Mouse (Mus musculus) heart, embryonic 10.5 days (tissue): ENCODE measurements around the gene Gata1. TPM values are rescaled to one million over a fixed set of nuclear protein-coding genes. Genes with fewer than 3 reads are reported as not detected.
"Not testable (repeated sequence)": the region's sequence is repeated elsewhere in the genome, so short reads cannot be mapped to it uniquely, and the experiment has no call there.

Source experiments
- DNase-seq: peaks from one replicate; pipeline ENCODE4 v3.0.0-alpha.2; 2017; ENCODE audit warnings: low spot score
- H3K27ac ChIP-seq: fragments of 300-500 bp; sonication (generic); 2 replicates; pipeline ENCODE4 v1.5.1; 2016; ENCODE audit warnings: mild to moderate bottlenecking
- H3K27me3 ChIP-seq: fragments of 300-500 bp; sonication (generic); 2 replicates; pipeline ENCODE4 v1.6.1; 2016; ENCODE audit warnings: mild to moderate bottlenecking; ENCODE audit not compliant: poor library complexity, insufficient read depth, severe bottlenecking
- H3K36me3 ChIP-seq: fragments of 300-500 bp; sonication (generic); 2 replicates; pipeline ENCODE4 v1.6.1; 2016; ENCODE audit warnings: mild to moderate bottlenecking, moderate library complexity
- H3K4me1 ChIP-seq: fragments of 300-500 bp; sonication (generic); 2 replicates; pipeline ENCODE4 v1.6.1; 2016; ENCODE audit warnings: mild to moderate bottlenecking
- H3K4me3 ChIP-seq: fragments of 300-500 bp; sonication (generic); 2 replicates; pipeline ENCODE4 v1.5.1; 2016; ENCODE audit warnings: mild to moderate bottlenecking, moderate library complexity
- H3K9me3 ChIP-seq: fragments of 300-500 bp; sonication (generic); 2 replicates; pipeline ENCODE4 v1.6.1; 2016; ENCODE audit warnings: mild to moderate bottlenecking, moderate library complexity
- whole genome bisulfite sequencing: fragments of 180-500 bp; shearing (Covaris S2); methylation state at CpG from one replicate; pipeline ENCODE4 v1.1.7; 2016; 5-methylcytosine and 5-hydroxymethylcytosine counted together
- polyA plus RNA-seq: library from polyadenylated mRNA; unstranded; fragments of >200 nt; fragmentation: Nextera tagmentation; extraction: Ambion mirVana; gene quantifications from 2 replicates; pipeline ENCODE4 v1.2.1, GENCODE M21; 2016

Gata1 gene
- 18.0 and 20.2 TPM in 2 replicates for polyA plus RNA-seq

- DNase-seq: no peak
- H3K9me3 ChIP-seq: no peaks in the 10 kb centered on the region
- H3K27ac ChIP-seq: no peak within 1 kb of the TSS
- H3K27me3 ChIP-seq: no peaks in the 10 kb centered on the region
- no peak within 1 kb of the TSS for H3K4me3 ChIP-seq
- H3K36me3 ChIP-seq: no peaks in the 10 kb centered on the region
- H3K4me1 ChIP-seq: no peaks in the 10 kb centered on the region
- 93% methylated on average over 11 of the region's 11 CpGs for WGBS
Measured at GRCm38 (mm10) chrX:7977892-7978291, at the start of gene Gata1. Gene Gata1, minus strand, starts transcription at chrX:7978071.

GRCm38 (mm10) chrX:8026811-8027210 is 48.9 kb upstream of the Gata1 start:
- Histone ChIP-seq H3K27me3 (no peaks in the 10 kb centered on the region), H3K4me3 (no peak overlapping the region), H3K4me1 (no peaks in the 10 kb centered on the region), H3K9me3 (no peaks in the 10 kb centered on the region), H3K36me3 (no peaks in the 10 kb centered on the region), H3K27ac (no peak overlapping the region)
- no peak for DNase-seq
- WGBS: 52% methylated on average over 4 of the region's 4 CpGs

- Histone ChIP-seq H3K4me1 (no peaks in the 10 kb centered on the region), H3K27ac (no peak overlapping the region), H3K36me3 (no peaks in the 10 kb centered on the region), H3K9me3 (no peaks in the 10 kb centered on the region), H3K4me3 (no peak overlapping the region), H3K27me3 (no peaks in the 10 kb centered on the region)
- DNase-seq: no peak
- 64% methylated on average over 2 of the region's 2 CpGs for WGBS
Measured at GRCm38 (mm10) chrX:8024795-8025194, 46.9 kb upstream of the Gata1 start.

DNA sequence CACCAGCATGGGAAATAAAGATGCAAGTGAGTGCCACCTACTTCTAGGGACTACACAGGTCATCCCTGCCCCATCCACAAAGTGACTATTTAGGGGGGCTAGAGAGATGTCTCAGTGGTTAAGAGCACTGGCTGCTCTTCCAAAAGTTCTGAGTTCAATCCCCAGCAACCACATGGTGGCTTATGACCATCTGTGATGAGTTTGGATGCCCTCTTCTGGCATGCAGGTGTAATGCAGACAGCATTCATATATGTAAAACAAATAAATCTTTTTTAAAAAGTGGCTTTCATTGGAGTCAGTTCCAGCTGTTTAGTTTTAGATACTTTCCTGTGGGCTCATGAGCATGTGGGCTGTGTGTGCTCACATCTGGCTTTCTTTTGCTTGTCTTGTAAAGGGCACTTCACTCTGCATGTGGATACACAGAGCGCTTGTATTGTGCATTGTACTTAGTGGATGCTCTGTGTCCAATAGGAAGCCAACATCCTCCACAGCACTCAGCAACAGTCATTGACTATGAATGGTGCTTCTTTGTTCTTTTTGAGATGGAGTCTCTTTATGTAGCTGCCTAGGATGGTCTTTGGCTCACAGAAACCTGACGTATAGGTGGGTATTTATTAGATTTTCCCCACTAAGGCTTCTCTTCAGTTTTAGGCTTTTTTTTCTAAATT is 42.4 kb upstream of the Gata1 start:
- WGBS: 87% methylated on average over 2 of the region's 2 CpGs

DNA sequence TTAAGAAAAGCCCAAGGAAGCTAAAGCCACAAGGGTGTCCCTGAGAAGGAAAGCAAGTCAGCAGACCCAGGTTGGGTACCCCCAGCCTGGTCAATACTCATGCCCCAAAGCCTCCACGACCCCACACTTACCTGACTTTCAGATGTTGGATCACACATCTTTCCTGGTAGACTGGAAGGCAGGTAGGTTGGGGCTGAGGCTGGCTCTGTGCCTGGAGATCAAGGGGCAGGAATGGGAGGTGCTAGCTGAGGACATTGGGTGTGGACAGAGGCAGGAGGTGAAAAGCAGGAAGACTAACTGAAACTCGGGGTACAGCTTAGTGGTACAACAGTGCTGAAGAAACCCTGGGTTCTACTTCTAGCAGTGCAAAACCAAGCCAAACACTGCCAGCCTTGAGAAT is 40.4 kb upstream of the Gata1 start, which contains the start of gene Glod5:
Glod5 (minus strand) TSS at position 207 of the 400 bp plus-strand sequence.
- H3K36me3 ChIP-seq: no peaks in the 10 kb centered on the region
- DNase-seq: no peak
- H3K27me3 ChIP-seq: no peaks in the 10 kb centered on the region
- no peak within 1 kb of the TSS for H3K4me3 ChIP-seq
- H3K4me1 ChIP-seq: no peaks in the 10 kb centered on the region
- H3K9me3 ChIP-seq: no peaks in the 10 kb centered on the region
- no peak within 1 kb of the TSS for H3K27ac ChIP-seq
- 43% methylated on average over 2 of the region's 2 CpGs for WGBS

More for the DNA sequence above, 42.4 kb upstream of the Gata1 start:
- H3K36me3 ChIP-seq: no peaks in the 10 kb centered on the region
- no peaks in the 10 kb centered on the region for H3K4me1 ChIP-seq
- H3K27me3 ChIP-seq: no peaks in the 10 kb centered on the region
- H3K9me3 ChIP-seq: no peaks in the 10 kb centered on the region
- no peak overlapping the region for H3K27ac ChIP-seq
- H3K4me3 ChIP-seq: no peak overlapping the region
- no peak for DNase-seq

GRCm38 (mm10) chrX:8017142-8017541 is 39.3 kb upstream of the Gata1 start:
- H3K36me3 ChIP-seq: no peaks in the 10 kb centered on the region
- no peak for DNase-seq
- WGBS: 6% methylated on average over 5 of the region's 5 CpGs
- H3K27me3 ChIP-seq: no peaks in the 10 kb centered on the region
- no peak overlapping the region for H3K4me3 ChIP-seq
- H3K4me1 ChIP-seq: no peaks in the 10 kb centered on the region
- no peaks in the 10 kb centered on the region for H3K9me3 ChIP-seq
- H3K27ac ChIP-seq: no peak overlapping the region

DNA sequence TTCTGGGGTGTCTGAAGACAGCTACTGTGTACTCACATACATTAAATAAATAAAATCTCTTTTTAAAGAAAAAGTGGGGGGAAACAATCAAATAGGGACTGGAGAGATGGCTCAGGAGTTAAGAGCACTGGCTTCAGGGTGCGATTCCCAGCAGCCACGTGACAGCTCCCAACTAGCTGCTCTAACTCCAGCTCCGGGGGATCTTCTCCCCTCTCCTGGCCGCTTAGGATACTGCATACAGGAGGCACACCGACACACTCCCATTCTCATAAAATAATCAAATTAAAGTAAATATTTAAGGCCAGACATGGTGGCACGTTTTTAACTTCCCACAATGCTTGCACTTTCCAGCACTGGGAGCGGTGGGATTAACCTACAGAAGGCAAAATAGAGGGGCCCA is 37.8 kb upstream of the Gata1 start:
- H3K9me3 ChIP-seq, DNase-seq, H3K4me3 ChIP-seq, H3K27me3 ChIP-seq, H3K36me3 ChIP-seq, H3K4me1 ChIP-seq, H3K27ac ChIP-seq: not testable (repeated sequence)
- 16% methylated on average over 7 of the region's 7 CpGs for WGBS

- no peaks in the 10 kb centered on the region for H3K4me1 ChIP-seq
- DNase-seq: no peak
- no peak overlapping the region for H3K4me3 ChIP-seq
- H3K36me3 ChIP-seq: no peaks in the 10 kb centered on the region
- H3K27me3 ChIP-seq: no peaks in the 10 kb centered on the region
- H3K27ac ChIP-seq: no peak overlapping the region
- WGBS: 32% methylated on average over 6 of the region's 8 CpGs
- no peaks in the 10 kb centered on the region for H3K9me3 ChIP-seq
Measured at GRCm38 (mm10) chrX:8013569-8014314, 35.9 kb upstream of the Gata1 start.

DNA sequence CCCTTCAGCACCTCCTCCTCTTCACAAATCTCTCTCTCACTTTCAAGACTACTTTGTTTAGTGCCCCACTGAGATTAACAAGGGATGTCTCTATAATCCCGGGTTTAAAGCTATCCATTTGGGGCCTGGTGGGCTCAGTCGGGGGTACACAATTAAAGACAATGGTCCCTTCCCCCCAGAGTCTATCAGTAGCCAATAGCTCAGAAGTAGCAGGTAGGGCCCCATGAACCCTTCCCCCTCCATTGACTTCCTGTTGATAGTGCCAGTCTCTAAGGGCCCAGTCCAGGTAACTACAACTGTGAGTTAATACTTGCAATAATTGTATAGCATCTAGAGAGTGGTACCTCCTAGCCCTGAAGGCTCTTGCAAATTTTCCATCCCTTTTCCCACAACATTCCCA is 35.3 kb upstream of the Gata1 start:
- Histone ChIP-seq H3K27ac (no peak overlapping the region), H3K36me3 (no peaks in the 10 kb centered on the region), H3K4me1 (no peaks in the 10 kb centered on the region), H3K9me3 (no peaks in the 10 kb centered on the region), H3K27me3 (no peaks in the 10 kb centered on the region), H3K4me3 (no peak overlapping the region)
- DNase-seq: no peak
- 13% methylated on average over 2 of the region's 2 CpGs for WGBS

DNA sequence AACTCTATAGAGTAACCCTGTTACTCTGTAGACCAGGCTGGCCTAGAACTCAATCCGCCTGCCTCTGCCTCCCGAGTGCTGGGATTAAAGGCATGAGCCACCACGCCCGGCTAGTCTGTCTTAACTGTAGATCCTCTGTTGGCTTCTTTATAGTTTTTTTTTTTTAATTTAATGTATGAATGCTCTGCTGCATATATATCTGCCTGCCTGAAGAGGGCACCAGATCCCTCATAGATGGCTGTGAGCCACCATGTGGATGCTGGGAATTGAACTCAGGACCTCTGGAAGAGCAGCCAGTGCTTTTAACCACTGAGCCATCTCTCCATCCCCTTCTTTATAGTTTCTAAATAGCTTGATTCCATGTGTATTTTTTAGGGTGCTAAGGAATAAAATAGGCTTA is 31.5 kb upstream of the Gata1 start:
- not testable (repeated sequence) for H3K4me1 ChIP-seq, H3K27me3 ChIP-seq, H3K4me3 ChIP-seq, H3K36me3 ChIP-seq, H3K27ac ChIP-seq, H3K9me3 ChIP-seq, DNase-seq
- 82% methylated on average over 4 of the region's 4 CpGs for WGBS

DNA sequence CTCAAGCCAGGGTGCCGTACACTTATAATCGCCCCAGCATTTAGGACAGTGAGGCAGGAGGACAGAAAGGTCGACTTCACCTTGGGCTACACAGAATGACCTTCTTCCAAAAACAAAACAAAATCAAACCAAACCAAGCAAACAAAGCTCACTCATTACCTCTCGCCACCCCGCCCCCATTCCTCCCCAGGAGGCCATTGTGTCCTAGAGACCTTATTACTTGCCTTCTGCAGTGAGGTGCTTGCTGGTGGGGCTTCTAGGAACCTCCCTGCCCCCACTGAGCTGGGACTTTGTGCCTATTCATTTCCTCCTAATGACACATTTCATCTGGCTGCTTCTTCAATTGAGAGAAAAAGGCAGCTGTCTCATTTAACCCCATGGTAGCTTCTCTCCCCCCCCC is 30.7 kb upstream of the Gata1 start:
- no peak for DNase-seq
- no peaks in the 10 kb centered on the region for H3K9me3 ChIP-seq
- no peak overlapping the region for H3K27ac ChIP-seq
- H3K4me3 ChIP-seq: no peak overlapping the region
- no peaks in the 10 kb centered on the region for H3K36me3 ChIP-seq
- no peaks in the 10 kb centered on the region for H3K27me3 ChIP-seq
- WGBS: 41% methylated on average over 5 of the region's 5 CpGs
- H3K4me1 ChIP-seq: no peaks in the 10 kb centered on the region

GRCm38 (mm10) chrX:8002971-8003370 is 25.1 kb upstream of the Gata1 start:
- Histone ChIP-seq H3K4me1 (no peaks in the 10 kb centered on the region), H3K4me3 (no peak overlapping the region), H3K27me3 (no peaks in the 10 kb centered on the region), H3K27ac (no peak overlapping the region), H3K9me3 (no peaks in the 10 kb centered on the region), H3K36me3 (no peaks in the 10 kb centered on the region)
- DNase-seq: no peak
- 60% methylated on average over 4 of the region's 4 CpGs for WGBS

DNA sequence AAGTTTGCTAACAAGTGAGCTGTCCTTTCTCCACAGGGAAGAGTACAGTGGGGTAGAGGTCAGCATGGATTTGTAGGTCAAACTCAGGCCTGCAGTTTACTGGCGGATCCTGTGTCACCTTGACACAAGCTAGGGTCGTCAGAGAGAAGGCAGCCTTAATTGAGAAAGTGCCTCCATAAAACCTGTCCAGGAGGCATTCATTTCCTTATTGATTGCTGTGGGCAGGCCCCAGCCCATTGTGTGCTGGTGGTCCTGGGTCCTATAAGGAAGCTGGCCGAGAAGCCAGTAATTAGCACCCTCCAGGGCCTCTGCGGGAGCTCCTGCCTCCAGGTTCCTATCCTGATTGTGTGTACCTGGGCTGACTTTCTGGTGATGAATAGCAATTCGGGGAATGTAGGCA is 24.1 kb upstream of the Gata1 start:
- Histone ChIP-seq H3K27me3 (no peaks in the 10 kb centered on the region), H3K27ac (0 out of 2 replicates have a peak overlapping the region, but pooled peaks have one; percentile 36), H3K36me3 (no peaks in the 10 kb centered on the region), H3K9me3 (no peaks in the 10 kb centered on the region), H3K4me1 (no peaks in the 10 kb centered on the region), H3K4me3 (no peak overlapping the region)
- DNase-seq: no peak
- 41% methylated on average over 5 of the region's 5 CpGs for WGBS
